Mouse (Mus musculus): Measurements from ENCODE around the gene Prodh2.
"Not testable (repeated sequence)": the region's sequence is repeated elsewhere in the genome, so short reads cannot be mapped to it uniquely, and the experiment has no call there.

The Prodh2 gene

DNA sequence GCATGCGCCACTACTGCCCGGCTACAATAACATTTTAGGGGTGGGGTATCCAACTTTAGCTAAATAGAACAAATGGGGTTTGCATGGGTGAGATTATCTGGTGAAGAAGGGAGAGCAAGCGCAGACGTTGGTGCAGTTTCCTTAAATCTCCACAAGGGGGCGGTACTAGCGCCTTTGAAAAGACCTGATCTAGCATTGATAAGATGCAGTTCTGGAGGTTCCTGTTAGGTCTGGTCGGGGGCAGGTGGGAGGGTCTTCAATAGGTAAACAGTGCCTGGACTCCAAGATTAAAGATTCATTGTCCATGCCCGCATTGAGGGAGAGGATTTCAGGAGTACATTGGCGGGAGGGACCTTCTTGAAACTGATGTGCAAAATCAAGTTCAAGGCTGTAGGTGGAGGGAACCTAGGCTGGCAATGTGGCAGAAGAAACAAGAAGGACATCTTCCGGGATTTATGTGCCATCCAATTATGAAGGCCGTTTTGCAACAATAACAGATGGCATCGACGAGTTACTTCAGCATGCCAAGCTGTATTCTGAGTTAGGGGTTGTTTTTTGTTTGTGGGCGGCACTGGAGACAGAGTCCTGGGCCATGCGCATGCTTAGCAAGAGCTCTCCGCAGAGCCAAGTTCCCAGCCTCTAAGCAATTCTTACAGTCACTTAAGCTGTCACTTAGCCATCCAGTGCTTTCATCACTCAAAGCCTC is 3.0 kb upstream of the Prodh2 start:
- DNase-seq, result peak; percentile 63

- DNase-seq, result no peak
Measured at GRCm38 (mm10) chr7:30490957-30491307, 2.5 kb upstream of the Prodh2 start.

GRCm38 (mm10) chr7:30492765-30493164 is 657 bp upstream of the Prodh2 start:
- DNase-seq, result peak; percentile 92

GRCm38 (mm10) chr7:30495506-30496042 is 2.2 kb downstream of the Prodh2 start:
- DNase-seq, result not testable (repeated sequence)

GRCm38 (mm10) chr7:30501159-30501558 is 7.7 kb downstream of the Prodh2 start:
- peak; percentile 50 for DNase-seq

DNA sequence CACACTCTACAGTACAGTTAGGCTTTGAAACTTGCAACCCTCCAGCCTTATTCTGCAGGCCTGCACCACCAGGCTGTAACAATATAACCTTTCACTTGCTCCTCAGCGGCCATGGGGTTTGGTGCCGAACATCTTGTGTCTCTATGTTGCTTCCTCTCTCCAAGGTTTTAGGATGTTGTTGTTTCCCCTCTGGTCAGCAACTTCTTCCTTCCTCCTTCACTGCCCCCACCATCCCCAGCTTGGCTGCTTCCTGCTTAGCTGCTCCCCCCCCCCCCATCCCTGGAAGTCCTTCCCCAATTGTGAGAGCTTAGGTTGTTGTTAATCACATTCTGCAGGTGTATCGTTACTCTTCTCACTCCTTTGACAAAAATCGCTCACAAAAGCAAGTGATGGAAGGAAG is 14.6 kb downstream of the Prodh2 start:
- DNase-seq, result no peak

DNA sequence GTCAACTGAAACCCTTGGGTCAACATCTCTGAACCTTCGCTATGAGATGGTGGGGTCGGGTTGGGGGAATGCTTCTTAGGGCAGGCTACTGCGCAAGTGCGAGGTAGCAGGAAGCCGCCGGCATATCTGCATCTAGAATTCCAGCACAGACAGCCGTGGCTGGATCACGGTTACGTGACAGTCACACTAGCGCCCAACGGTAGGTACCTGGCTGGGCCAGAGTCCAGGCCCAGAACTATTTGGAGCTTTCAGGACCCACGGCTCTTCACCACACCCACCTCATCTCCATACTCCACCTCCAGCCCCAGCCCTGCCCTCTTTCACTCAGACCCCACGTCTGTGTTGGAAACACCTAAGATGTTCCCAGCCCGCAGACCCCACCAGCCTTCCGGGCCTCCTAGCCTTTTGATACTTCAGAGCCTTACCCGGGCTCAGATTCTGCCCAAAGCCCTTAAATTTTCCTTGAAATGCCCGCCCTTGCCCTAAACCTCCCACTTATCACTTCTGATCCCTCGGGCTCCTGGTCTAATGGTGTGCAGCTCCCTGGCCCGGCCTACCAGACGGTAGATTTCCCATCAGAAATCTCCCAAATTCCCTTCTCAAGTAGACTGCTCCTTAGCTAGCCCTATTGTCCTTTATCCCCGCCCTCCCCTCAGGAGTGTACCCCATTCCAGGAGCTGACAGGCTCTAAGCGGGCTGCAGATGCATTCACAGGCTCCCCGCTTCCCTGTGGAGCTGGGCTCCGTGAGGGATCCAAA is 21.8 kb downstream of the Prodh2 start:
- DNase-seq, result no peak

GRCm38 (mm10) chr7:30518325-30518724 is 24.9 kb downstream of the Prodh2 start:
- peak; percentile 44 for DNase-seq

GRCm38 (mm10) chr7:30520396-30520795 is 27.0 kb downstream of the Prodh2 start:
- no peak for DNase-seq

DNA sequence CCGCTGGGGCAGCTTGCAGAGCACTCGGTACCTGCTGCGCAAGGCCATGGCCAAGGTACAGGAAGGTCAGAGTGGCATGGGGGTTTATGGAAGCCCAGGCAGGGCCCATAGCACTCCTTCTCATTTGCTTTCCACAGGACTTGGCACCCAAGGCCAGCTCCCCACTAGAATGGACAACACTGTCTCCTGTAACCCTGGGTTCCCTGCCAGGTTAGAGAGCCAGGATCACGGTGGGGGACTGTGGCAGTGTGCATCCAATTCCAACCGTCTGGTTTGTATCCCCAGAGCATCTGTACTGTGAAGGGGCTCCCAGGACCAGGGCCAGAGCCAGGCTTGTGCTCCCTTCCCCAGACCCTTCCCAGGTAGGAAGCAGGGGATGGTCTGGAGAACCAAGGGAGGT is 27.4 kb downstream of the Prodh2 start:
- DNase-seq, result no peak

DNA sequence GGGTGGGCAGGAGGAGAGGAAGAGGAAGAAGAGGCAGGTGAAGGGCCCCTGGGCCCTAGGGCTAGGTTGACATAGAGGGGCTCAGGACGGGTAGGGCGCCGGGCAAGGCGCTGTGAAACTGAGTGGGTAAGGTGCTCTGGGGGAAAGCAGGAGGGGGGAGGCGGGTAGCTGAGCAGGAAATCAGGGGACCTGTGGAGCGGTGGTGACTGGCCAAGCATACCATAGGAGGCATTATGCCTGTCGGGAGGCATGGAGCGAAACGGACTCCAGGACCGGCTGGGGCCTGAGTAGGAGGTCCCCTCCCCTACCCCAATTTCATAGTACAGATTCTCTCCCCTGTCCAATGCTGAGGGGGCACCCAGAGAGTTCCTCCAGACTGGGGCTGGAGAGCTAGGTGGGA is 29.4 kb downstream of the Prodh2 start:
- no peak for DNase-seq

DNA sequence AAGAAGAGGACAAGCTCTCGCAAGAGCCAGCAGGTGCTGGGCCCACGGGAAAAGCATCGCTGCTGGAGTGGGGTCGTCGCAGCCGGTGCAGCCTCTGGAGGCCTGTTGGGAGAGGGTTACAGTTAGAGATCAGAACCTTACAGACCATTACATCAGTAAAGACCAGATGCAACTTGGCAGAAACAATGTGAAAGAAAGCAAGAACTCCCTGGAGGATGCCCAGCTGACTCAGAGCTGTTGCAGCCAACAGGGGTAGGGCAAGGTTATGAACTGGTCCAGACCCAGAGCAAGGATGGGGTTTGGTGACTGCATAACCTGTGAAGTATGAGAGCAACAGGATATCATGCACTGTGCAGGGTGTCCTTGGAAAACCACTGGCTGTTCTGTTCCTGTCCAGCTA is 31.1 kb downstream of the Prodh2 start:
- DNase-seq, result no peak

DNA sequence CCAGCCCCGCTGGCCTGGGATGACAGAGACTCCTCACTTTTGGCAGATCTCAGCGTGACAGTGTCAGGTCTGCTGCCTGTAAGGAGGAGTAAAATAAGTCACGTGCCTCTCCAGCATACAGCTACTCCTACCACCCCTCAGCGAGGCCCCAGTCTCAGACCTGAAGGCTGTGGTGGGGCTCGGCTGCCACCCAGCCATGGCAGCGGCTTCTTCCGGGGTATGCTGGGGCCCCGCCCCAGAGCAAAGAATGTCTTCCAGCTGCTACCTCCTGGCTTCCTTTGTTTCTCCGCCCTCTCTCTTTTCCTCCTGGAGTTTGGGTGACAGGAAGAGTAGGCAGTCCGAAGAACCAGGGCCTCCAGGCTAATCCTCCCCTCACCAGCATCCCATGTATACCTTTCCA is 32.5 kb downstream of the Prodh2 start:
- no peak for DNase-seq

DNA sequence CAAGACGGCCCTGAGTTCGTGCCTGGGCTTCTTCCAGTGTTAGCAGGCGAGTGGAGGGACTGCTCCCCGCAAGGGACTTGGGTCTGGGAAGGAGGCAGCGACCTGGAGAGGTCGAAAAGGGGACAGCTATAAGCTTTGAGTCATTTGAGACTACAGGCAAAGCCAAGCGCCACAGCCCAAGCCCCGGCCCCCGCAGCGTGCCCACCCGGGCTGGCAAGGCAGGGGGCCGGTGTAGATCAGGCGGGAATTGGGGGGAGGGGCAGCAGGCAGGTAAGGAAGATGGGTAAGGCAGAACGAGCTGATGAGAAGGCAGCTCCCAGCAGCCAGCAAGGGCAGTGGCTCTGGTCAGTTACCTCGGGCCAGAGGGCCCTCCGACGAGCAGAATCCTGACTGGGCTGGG is 33.0 kb downstream of the Prodh2 start:
- DNase-seq, result no peak

GRCm38 (mm10) chr7:30526981-30527380 is 33.6 kb downstream of the Prodh2 start:
- no peak for DNase-seq

DNA sequence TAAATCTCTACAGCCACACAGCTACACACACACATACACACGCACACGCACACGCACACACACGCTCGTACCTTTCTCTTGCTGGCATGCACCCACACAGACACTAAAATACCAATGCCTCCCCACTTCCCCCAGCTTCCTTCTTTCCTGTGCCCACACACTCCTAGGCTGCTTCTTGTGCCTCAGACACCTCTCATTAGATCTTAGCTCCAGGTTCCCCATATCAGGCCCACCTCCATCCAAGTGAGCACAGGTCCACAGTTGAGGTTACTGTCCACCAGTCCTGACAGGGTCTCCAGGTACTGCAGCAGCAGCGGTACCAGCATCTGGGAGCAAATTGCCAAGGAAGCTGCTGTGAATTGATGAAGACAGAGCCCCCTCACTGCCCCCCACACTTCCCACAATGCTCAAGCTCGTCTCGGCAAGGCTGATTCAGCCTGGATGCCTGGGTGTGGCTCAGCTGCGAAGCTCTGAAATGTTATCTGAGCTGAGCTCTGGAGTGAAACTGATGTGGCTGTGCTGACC is 37.9 kb downstream of the Prodh2 start:
- DNase-seq, result no peak

DNA sequence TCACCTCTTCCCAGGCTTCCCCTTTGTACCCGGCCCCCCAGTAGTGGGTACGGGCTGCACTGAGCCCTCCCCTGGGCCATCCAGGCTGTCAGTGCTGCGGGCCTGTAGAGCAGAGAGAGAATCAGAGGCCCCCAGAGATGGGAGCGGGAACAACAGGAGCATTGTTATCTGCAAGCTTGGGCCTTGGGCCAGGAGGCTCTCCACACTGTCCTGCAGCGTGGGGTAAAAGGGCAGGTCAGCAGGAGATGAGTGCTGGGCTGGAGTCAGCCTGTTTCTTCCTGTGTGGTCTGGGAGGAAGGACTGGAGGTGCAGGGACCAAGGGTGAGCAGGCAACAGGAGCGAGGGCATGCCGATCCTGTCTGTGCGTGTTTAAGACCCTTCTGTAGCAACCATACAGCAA is 39.5 kb downstream of the Prodh2 start:
- DNase-seq, result no peak

GRCm38 (mm10) chr7:30533941-30534632 is 40.7 kb downstream of the Prodh2 start:
- no peak for DNase-seq

GRCm38 (mm10) chr7:30534633-30535577 is 41.5 kb downstream of the Prodh2 start, which contains the start of gene Arhgap33:
Arhgap33 (minus strand) TSS chr7:30535060.
- DNase-seq, result peak; percentile 98

GRCm38 (mm10) chr7:30540572-30540971 is 47.1 kb downstream of the Prodh2 start:
- no peak for DNase-seq

GRCm38 (mm10) chr7:30544327-30544726 is 50.9 kb downstream of the Prodh2 start:
- DNase-seq, result no peak

DNA sequence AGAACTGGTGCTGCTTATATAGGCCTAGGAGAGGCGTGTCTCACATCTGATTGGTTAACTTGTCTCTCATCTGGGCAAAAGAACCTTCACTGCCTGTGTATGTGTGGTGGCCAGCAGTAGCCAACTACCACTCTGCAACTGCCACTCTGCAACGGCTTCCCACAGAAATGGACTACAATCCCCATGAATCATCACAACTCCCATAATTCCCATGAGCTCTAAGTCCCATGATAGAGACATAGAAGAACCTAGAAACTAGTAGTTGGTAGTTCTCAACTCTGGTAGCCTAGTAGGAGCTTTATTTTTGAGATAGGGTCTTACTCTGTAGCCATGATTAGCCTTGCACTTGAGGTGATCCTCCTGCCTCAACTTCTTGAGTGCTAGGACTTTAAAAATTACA is 56.5 kb downstream of the Prodh2 start:
- no peak for DNase-seq

All from thymus, postnatal 4 days (tissue).